Mouse (Mus musculus) kidney, adult 2 months (tissue): ENCODE results near the gene Cers3.

Source experiments
- CTCF ChIP-seq: fragments of 200-500 bp; conservative IDR thresholded peaks from 2 replicates; pipeline ENCODE4 v1.5.1; 2011; ENCODE audit warnings: low read depth, mild to moderate bottlenecking, control low read depth, low read length, moderate library complexity, mixed read lengths; ENCODE audit not compliant: insufficient read depth, insufficient read length
- POLR2A ChIP-seq: fragments of 200-500 bp; IDR thresholded peaks from one replicate; pipeline ENCODE4 v1.6.1; 2011; ENCODE audit warnings: low read depth, low read length, control low read depth

DNA sequence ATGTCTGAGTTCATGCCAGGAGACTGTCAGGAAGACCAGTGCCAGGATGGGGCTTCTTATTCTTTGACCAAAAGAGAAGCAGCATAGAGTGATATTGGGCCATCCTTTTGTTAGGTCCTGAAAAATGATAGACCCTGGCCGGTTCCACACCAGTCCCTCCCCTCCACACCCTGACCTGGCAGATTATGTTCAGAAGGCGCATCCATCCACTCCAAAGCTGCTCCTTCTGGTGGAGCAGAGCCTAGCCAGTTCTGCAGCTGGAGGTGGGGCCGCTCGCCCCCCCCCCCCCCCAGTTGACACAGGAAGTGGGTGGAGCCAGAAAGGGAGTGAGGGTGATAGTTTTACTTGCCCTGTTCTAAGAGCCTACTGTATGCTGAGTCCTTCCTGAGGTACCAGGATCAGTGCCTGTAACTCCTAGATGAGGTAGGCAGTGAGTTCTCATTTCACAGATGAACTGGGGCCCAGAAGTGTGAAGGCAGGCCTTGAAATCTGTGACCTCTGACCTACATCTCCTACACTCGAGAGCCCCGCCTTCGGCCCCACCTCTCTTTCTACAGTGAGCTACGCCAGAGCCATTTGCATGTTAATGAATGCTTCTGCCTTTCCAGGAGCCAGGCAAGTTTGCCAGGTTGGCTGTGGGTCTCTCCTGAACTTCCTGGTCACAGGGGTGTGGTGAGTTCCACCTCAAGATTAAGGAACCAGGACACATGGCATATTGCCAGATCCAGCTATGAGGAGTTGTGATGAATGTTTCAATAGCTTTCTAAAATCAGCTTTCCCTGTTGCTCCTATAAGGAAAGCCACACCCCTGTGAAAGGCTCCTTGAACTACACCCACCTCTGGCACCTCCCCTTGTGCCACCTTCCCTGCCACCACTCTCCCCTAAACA, 46.8 kb downstream of the Cers3 start:
- TF ChIP-seq POLR2A, result no peak
- TF ChIP-seq CTCF, result no peak
